Mouse (Mus musculus) B cell, adult (primary cell): ENCODE data around the gene Sft2d1. TPM values are rescaled to one million over a fixed set of nuclear protein-coding genes. Genes with fewer than 3 reads are reported as not detected.

Experiments
- total RNA-seq: library from RNA; stranded (reverse); gene quantifications from 4 replicates; pipeline ENCODE4 v1.2.4, GENCODE M21; 2023; ENCODE audit not compliant: inconsistent age

The Sft2d1 gene
- 163 to 176 TPM (median 167 TPM) in 4 replicates for total RNA-seq

GRCm38 (mm10) chr17:8310838-8311614, at the start of gene Sft2d1:
Sft2d1 (plus strand) TSS chr17:8311102.

GRCm38 (mm10) chr17:8282821-8283525, 27.9 kb upstream of the Sft2d1 start, which contains the start of gene Mpc1:
Mpc1 (plus strand) TSS chr17:8282904.

GRCm38 (mm10) chr17:8337159-8337558, 26.3 kb downstream of the Sft2d1 start, which contains the start of gene Prr18:
Prr18 (plus strand) TSS chr17:8337459.

GRCm38 (mm10) chr17:8355692-8356091, 44.8 kb downstream of the Sft2d1 start, which contains the start of gene T2:
T2 (plus strand) TSS chr17:8355992.

Other genes with a start within 250 kb of the Sft2d1 start
- 0.60 to 1.7 TPM (median 1.3 TPM) in 4 replicates for gene Gm49673, start 163.3 kb upstream of the Sft2d1 start, total RNA-seq
- gene Rnaset2a, start 163.0 kb upstream of the Sft2d1 start, total RNA-seq: 23.1 to 32.7 TPM (median 30.8 TPM) in 4 replicates
- gene Fgfr1op, start 145.6 kb upstream of the Sft2d1 start, total RNA-seq: 57.4 to 69.7 TPM (median 63.2 TPM) in 4 replicates
- 56.0 to 62.3 TPM (median 58.1 TPM) in 4 replicates for gene Ccr6, start 75.1 kb upstream of the Sft2d1 start, total RNA-seq
- 48.7 to 57.6 TPM (median 53.6 TPM) in 4 replicates for gene Mpc1, start 28.2 kb upstream of the Sft2d1 start, total RNA-seq
- 0.48 to 1.4 TPM (median 1.3 TPM) in 4 replicates for gene Prr18, start 26.4 kb downstream of the Sft2d1 start, total RNA-seq
- not detected in 4 replicates for gene T2, start 44.9 kb downstream of the Sft2d1 start, total RNA-seq
- gene T, start 123.3 kb downstream of the Sft2d1 start, total RNA-seq: not detected in 4 replicates
- 0.10 to 1.0 TPM (median 0.43 TPM) in 4 replicates for gene Pde10a, start 214.3 kb downstream of the Sft2d1 start, total RNA-seq